Mouse (Mus musculus) cerebellum, adult 2 months (tissue): Measurements from ENCODE around the gene Grm5. TPM values are rescaled to one million over a fixed set of nuclear protein-coding genes. Genes with fewer than 3 reads are reported as not detected.
A peak's percentile ranks its signal among the peaks of the same experiment; 100 is the strongest.

Experiments
- DNase-seq, 2 experiments: peaks; one replicate each; pipeline ENCODE4 v3.0.0; 2021
- H3K27ac ChIP-seq: fragments of 200-500 bp; 2 replicates; pipeline ENCODE4 v1.5.1; 2012; ENCODE audit warnings: low read length, control low read depth, inconsistent platforms; ENCODE audit not compliant: insufficient read depth
- H3K27me3 ChIP-seq: fragments of 200-500 bp; 2 replicates; pipeline ENCODE4 v1.6.1; 2012; ENCODE audit warnings: inconsistent platforms, mild to moderate bottlenecking, low read length, moderate library complexity; ENCODE audit not compliant: control insufficient read depth, insufficient read depth
- H3K4me1 ChIP-seq: fragments of 200-500 bp; 2 replicates; pipeline ENCODE4 v1.6.1; 2011; ENCODE audit warnings: low read length; ENCODE audit not compliant: control insufficient read depth, insufficient read depth
- H3K4me3 ChIP-seq: fragments of 200-500 bp; replicated peaks from 2 replicates; pipeline ENCODE3; 2011; ENCODE audit warnings: mild to moderate bottlenecking, low read depth, low read length, control low read depth; ENCODE audit not compliant: insufficient read depth
- CTCF ChIP-seq: fragments of 200-500 bp; IDR thresholded peaks from 2 replicates; pipeline ENCODE4 v1.5.1; 2011; ENCODE audit warnings: low read depth, mild to moderate bottlenecking, control low read depth, low read length, moderate library complexity, borderline replicate concordance; ENCODE audit not compliant: insufficient read depth
- POLR2A ChIP-seq: fragments of 200-500 bp; IDR thresholded peaks from 2 replicates; pipeline ENCODE4 v1.6.1; 2011; ENCODE audit warnings: low read length, control low read depth, borderline replicate concordance; ENCODE audit not compliant: insufficient read depth
- WGBS: fragments of 180-500 bp; shearing (Covaris S2); methylation state at CpG from one replicate; pipeline ENCODE4 v1.1.7; 2018; 5-methylcytosine and 5-hydroxymethylcytosine counted together
- polyA plus RNA-seq: library from polyadenylated mRNA; depleted of rRNA; stranded (reverse); fragments of >200 nt; gene quantifications from 2 replicates; pipeline ENCODE4 v1.2.3, GENCODE M21; 2012; rRNA removed

The Grm5 gene
- polyA plus RNA-seq = 7.5 and 9.4 TPM in 2 replicates

DNA sequence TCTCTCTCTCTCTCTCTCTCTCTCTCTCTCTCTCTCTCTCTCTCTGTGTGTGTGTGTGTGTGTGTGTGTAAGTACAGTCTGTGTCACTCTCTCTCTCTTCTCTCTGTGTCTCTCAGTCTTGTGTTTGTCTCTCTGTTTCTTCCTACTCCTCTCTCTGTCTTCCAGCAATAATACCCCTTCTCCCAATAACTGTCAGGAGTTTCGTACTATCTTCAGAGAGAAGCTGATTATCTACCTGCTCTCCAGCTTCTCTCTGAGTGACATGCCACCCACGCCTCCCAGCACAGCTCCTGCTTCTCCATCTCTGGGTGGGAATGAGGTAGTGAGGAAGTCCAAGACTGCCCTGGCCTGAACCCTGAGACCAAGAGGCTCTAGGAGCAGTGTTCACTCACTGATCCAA lies at the start of gene Grm5:
TSS of gene Grm5 (plus strand) at position 301 of the 400 bp plus-strand sequence.
- Histone ChIP-seq H3K27me3 (no peaks in the 10 kb centered on the region), H3K27ac (no peak within 1 kb of the TSS), H3K4me1 (no peaks in the 10 kb centered on the region), H3K4me3 (peak within 1 kb of the TSS; percentile 64)
- WGBS = 16% methylated on average over 2 of the region's 2 CpGs
- TF ChIP-seq CTCF (no peak), POLR2A (no peak)
- no peak for DNase-seq

DNA sequence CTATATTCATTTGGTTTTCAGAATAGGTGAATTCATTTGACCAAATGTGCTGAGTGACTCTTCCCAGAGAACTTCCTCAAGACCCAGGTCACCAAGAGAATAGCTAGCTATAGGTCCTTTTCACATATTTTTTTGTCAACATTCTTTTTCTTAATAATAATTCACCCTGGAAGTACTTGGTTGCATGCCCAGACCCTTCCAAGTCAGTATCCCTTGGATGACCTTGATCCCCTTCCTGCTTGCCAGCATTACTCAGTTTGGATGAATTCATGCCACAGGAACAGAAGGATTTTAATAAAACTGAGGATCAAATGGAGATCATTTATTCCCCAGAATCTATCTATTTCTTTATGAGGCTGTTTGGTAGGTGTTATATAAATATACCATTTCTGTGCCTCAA lies 44.9 kb upstream of the Grm5 start:
- DNase-seq = no peak
- Histone ChIP-seq H3K4me1 (no peaks in the 10 kb centered on the region), H3K27ac (no peak overlapping the region), H3K27me3 (no peaks in the 10 kb centered on the region), H3K4me3 (no peak overlapping the region)
- TF ChIP-seq CTCF (no peak), POLR2A (no peak)

DNA sequence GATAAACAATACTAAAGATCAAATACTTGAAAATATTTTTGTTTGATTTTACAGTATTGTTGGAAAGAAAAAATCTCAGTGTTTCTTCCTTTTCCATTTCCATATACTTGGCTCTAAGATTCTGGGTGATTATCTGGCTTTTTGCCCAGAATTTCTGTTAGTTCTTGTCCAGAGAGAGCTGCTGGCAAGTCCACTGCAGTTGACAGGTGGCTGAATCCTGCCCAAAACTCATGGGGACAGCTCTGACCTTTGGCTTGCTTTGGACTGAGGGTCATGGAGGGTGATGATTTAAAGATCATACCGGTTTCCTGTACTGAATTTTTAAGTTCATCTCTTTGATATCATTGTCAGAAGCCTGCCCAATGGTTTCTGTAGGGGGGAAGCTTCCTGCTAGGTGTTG lies 18.7 kb upstream of the Grm5 start:
- TF ChIP-seq POLR2A (no peak), CTCF (no peak)
- H3K27ac ChIP-seq = no peak overlapping the region
- H3K27me3 ChIP-seq = no peaks in the 10 kb centered on the region
- 2% methylated on average over 1 of the region's 1 CpGs for WGBS
- H3K4me3 ChIP-seq = no peak overlapping the region
- H3K4me1 ChIP-seq = no peaks in the 10 kb centered on the region
- DNase-seq = peak in 1 of 2 experiments; percentile 29

DNA sequence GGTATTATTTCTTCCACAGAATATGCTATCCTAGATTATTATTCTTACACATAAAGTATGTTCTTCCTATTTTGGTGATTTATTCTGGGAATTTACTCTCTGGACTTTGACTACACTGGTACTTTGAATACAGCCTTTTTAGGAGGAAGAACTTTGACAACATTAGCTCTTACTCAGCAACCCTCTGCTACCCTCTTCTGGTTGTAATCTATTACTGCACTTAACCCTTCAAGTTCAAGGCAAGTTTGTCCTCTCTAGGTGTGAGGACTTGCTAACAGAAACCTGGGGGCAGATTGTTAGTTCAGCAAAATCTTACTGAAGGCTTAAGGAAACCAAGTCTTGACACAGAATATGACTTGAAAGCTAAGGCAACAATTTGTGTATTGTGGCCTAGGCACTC lies 17.5 kb upstream of the Grm5 start:
- Histone ChIP-seq H3K4me3 (no peak overlapping the region), H3K27ac (no peak overlapping the region), H3K4me1 (no peaks in the 10 kb centered on the region), H3K27me3 (no peaks in the 10 kb centered on the region)
- DNase-seq = no peak
- no peak for TF ChIP-seq POLR2A
- TF ChIP-seq CTCF = no peak

DNA sequence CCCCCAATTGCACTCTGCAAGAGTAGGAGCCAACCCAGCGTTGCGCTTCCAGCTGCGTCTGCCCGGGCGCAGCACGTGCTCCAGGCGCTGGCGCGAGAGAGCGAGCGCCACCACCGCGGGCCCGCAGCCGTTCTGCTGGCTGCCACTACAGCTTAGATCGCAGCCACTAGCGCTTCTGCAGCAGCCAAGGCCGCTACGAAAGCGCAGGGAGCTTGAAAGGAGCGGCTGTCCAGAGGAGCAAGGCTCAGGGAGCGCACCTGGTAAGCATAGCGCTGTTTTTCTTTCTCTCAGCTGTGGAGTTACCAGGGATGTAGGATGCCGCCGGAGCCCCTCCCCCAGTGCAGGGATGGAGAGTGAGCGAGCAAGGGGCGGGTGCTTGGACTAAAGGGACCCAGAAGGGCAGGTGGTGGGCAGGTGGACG lies 323 bp downstream of the Grm5 start:
- TF ChIP-seq POLR2A (no peak), CTCF (no peak)
- DNase-seq = peak; percentile 15 to 43
- no peaks in the 10 kb centered on the region for H3K27me3 ChIP-seq
- no peak overlapping the region for H3K27ac ChIP-seq
- no peaks in the 10 kb centered on the region for H3K4me1 ChIP-seq
- H3K4me3 ChIP-seq = peak overlapping the region; percentile 64
- WGBS = under 1% methylated on average over 28 of the region's 28 CpGs

DNA sequence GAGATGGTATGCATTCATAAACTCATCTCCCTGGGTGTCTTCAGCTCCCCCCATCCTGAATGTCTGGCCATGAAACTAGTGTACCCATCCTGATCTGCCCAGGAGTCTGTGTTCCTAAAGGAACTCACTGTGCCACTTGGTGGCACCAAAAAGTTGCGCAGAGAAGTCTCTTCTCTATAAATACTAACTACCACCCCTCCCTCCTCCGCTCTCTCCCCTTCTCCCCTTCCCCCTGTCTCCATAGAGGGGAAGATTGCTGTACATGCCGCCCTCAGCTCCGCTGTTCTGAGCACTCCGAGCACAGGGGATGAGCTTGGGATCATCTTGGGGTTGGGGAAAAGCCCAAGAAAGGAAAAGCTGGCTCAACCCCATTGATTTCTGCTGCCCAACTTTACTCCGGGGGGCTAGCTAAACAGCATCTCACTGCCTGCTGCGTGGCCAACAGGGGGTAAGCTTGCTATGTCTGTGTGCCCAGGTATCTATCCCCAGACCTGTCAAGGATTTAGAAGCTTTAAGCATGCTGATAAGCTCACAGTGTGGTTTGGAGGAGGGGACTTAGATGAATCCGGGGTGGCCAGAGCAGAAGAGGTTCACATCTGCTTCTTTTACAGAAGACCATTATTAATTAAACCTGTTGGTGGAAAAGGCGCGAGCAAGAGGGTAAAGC lies 2.4 kb downstream of the Grm5 start:
- H3K4me3 ChIP-seq = peak overlapping the region; percentile 42

DNA sequence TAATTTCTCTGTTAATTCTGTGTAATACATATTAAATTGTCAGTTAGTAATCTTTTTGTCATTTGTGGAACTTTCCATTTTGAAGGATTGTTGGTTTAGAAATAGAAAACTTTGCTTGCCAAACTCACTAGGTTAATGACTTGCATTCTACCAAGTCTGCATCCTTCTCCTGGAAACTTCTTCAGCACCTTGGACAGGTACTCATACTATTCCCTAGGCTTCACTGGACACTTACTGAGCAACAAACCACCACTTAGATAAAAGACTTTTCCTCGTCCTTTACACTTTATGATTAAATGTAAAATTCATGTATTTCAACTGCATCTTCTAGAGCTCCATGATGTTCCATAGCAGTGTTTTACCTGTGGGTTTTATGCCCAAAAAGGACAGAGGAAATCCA lies 4.0 kb downstream of the Grm5 start:
- Histone ChIP-seq H3K4me1 (no peaks in the 10 kb centered on the region), H3K27me3 (no peaks in the 10 kb centered on the region), H3K4me3 (no peak overlapping the region), H3K27ac (no peak overlapping the region)
- DNase-seq = no peak
- TF ChIP-seq CTCF (no peak), POLR2A (no peak)
- 56% methylated on average over 1 of the region's 1 CpGs for WGBS

More for the DNA sequence above, 2.4 kb downstream of the Grm5 start:
- Histone ChIP-seq H3K4me1 (no peaks in the 10 kb centered on the region), H3K27ac (no peak overlapping the region), H3K27me3 (no peaks in the 10 kb centered on the region)
- TF ChIP-seq CTCF (no peak), POLR2A (no peak)
- no peak for DNase-seq
- WGBS = 7% methylated on average over 10 of the region's 10 CpGs

DNA sequence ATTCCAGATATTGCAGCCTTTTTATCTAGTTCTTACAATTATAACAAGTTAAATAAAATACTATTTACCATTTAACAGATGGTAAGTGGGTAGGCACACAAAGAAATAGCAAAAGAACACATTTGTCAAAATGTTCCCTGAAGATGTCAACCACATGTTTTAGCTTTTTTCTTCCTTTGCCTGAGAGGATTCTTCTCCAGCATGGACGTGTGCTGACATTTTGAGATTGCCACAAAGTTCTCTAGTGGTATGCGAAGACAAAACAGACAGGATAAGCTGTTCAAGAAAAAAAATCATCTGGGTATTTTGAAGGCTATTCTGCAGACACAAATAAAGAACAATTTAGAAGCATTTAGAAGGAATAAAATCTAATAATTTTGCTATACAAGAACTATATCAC lies 42.3 kb downstream of the Grm5 start:
- TF ChIP-seq CTCF = no peak
- no peak for TF ChIP-seq POLR2A
- Histone ChIP-seq H3K4me3 (no peak overlapping the region), H3K27ac (no peak overlapping the region), H3K27me3 (no peaks in the 10 kb centered on the region), H3K4me1 (no peaks in the 10 kb centered on the region)
- DNase-seq = no peak
- WGBS = 75% methylated on average over 2 of the region's 2 CpGs
